Mouse (Mus musculus) heart, adult 8-10 months (tissue): ENCODE measurements at regions not wholly inside any gene's neighbourhood (a gene's known extent, or its start where the extent isn't known, plus 50 kb on each side); places are given as distances from the start of the nearest gene placed in this dataset.
"Not testable (repeated sequence)": the region's sequence is repeated elsewhere in the genome, so short reads cannot be mapped to it uniquely, and the experiment has no call there.

Experiments used
- DNase-seq: peaks from one replicate; pipeline ENCODE4 v3.0.0; 2022; ENCODE audit warnings: low spot score

GRCm38 (mm10) chr6:109125447-109125846 is 297.0 kb downstream of the Edem1 start:
- no peak for DNase-seq

GRCm38 (mm10) chr6:109127203-109127602 is 298.8 kb downstream of the Edem1 start:
- DNase-seq: no peak

- DNase-seq: no peak
Measured at GRCm38 (mm10) chr6:109146111-109146510, 317.7 kb downstream of the Edem1 start.

- no peak for DNase-seq
Measured at GRCm38 (mm10) chr6:109149043-109149442, 320.6 kb downstream of the Edem1 start.

- DNase-seq: peak; percentile 44
Measured at GRCm38 (mm10) chr6:109150023-109150911, 321.8 kb downstream of the Edem1 start.

DNA sequence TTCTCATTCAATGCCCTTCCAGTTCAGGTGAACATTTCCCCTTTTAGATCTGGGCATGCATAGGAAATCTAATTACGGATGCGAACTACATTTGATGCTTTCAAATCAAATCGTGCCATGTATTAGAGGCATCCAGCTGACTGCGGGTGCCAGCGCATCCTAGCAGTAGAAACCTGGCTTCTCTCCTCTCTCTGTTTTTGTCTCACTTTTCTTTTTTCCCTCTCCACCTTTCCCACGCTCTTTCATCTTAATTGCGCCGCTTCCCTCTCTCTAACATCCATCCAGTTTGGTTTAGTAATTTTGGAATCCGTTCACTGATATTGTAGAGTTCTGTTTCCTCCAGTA is 322.4 kb downstream of the Edem1 start:
- DNase-seq: no peak

DNA sequence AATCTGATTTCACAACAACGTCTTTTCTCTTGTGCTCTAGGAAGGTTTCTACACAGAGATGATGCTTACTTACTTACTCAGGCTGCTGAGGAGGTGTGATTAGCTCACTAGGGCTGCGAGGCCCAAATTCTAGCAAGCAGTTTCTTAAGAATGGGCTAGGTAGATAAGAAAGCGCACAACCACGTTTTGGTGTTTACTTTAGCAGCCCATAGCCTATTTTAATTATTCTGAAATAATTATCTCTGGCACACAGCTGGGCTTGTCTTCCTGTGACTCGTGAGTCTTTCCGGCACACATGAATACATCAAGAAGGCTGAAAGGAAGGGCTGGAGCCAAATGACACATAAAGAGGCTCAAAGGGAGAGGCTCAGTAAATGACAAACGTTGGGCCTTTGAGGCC is 325.2 kb downstream of the Edem1 start:
- DNase-seq: peak; percentile 21

DNA sequence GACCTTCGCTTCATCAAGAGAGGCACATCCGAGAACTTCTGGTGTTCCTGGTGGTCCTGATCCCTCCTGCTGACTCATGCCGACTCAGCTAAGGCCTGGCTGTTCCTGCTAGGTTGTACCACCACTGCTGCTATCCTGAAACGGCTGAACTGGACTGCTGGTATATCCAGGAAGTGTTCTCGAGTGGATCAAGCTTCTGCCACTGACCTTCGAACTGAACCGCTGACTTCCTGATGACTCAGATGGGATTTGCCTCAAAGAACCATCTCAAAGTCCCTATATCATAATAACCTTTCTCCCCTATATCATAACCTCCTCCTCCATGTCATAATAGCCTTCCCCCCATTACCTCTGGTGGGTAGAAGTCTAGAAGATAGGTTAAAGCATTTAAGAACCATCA is 331.1 kb downstream of the Edem1 start:
- DNase-seq: no peak

GRCm38 (mm10) chr6:109167439-109167838 is 339.0 kb downstream of the Edem1 start:
- DNase-seq: no peak

DNA sequence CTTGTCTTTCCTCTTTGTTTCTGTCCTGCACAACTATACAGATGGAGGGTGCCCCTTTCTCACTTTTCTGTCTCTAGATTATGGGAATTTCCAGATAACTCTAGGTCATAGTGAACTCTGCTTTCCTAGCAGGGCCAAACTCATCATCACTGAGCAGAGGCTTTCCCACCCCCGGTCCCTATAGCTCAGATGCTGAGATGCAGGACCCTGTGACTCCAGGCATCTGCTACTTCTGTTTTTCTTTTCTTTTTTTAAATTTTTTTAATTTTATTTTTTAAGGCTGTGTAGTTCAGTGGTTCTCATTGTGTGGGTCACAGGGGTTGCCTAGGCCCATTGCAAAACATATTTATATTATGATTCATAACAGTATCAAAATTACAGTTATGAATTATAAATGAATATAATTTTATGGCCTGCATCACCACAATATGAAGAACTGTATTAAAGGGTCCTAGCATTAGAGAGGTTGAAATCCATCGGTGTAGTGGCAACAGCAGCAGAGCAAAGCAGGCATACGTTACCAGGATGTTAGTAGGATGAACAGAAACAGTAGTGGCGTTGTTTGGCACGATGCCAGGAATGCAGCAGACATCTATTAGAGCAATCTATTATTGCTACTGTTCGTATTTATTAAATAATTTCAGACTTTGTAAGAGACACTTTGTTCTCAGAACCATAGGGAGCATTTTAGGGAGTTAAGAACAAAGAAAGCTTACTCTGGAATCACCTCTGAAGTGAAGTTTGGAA is 343.8 kb downstream of the Edem1 start:
- no peak for DNase-seq

DNA sequence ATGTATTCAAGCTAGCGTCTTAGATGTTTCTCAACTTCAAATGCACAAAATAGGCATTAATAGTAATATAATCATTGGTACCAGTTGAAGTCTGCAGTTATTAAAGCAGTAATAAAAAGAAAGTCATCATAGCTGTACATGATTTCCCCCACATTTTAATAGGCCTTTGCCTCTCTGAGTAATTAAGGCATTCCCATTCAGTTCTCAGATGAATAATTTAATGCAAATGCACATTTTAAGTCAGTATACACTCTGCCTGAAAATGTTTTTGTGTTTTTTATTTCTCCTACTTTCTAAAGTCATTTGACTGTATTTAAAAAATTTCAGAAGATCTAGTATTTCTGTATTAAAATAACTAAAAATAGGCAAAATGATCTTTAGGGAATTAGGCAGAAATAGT is 344.6 kb downstream of the Edem1 start:
- no peak for DNase-seq

DNA sequence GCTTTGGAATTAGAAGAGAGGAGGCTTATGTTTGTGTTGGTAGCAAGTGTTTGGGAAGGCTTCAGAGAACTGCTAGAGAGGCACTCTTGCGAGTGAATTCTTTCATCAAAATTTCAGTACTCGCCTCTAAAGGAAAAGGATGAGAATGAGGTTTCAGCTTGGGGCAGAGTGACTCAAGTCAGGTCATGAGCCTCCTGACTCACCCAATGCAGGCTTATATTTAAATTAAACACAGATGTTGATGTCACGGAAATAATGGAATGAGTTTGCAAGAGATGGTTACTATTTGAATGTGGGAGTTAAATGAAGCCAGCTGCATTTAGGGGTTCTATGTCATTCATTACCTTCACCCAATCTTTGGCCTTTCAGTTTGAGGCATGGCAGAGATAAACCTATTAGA is 348.4 kb downstream of the Edem1 start:
- no peak for DNase-seq

DNA sequence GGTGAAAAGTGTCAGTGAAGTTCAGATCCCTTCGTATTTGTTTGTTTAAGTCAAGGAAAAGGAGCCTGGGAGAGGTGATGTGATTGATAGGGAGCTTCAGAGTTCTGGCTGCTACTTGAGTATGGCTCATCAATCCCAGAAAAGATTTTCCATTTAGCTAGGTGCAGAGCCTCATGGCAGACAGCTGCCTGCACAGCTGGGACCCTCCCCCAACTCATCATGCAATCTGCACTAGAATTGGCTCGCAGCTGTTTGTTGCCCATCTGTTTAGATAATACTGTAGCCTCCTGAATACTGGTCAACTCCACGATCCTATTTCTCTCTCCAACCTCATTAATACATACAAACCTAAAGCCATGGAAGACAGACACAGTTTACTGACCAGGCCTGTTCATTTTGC is 354.4 kb downstream of the Edem1 start:
- no peak for DNase-seq

- not testable (repeated sequence) for DNase-seq
Measured at GRCm38 (mm10) chr6:109193061-109193460, 364.6 kb downstream of the Edem1 start.

- no peak for DNase-seq
Measured at GRCm38 (mm10) chr6:109193603-109194002, 365.2 kb downstream of the Edem1 start.

- DNase-seq: no peak
Measured at GRCm38 (mm10) chr6:109209699-109210098, 381.3 kb downstream of the Edem1 start.

DNA sequence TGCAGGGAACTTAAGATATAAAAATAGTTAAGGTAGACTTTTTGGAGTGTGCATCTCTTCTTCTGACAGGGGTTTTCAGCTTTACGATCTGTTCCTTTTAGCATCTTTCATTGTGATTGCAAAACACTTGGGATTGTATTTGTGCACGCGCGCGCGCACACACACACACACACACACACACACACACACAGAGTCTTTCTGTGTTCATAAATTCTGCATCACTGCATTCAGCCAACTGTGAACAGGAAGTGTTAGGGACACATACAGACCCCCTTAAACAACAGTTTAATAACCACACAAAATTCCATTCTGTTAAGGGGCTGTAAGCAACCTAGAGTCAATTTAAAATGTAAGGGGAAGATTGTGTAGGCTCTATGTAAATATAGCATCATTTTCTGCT is 401.9 kb downstream of the Edem1 start:
- no peak for DNase-seq

DNA sequence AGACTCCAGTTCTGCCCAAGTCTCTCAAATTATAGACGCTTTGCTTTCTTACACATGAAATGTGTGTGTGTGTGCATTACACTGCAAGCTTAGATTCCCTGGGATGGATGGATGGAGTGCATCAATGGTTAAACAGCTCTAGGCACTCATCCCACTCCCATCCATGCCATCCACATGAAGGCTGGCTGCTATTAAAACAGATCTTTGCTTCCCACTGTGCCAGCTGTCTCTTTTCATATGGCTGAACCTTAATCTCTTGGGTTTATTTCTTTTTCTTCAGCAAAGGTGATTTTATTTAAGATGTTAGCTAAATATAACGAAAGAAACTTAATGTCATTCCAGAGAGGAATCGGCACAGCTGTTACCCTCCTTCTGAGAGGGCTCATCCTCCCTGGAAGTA is 405.0 kb downstream of the Edem1 start:
- DNase-seq: no peak

- no peak for DNase-seq
Measured at GRCm38 (mm10) chr6:109245666-109246065, 417.2 kb downstream of the Edem1 start.

GRCm38 (mm10) chr6:109246510-109246909 is 418.1 kb downstream of the Edem1 start:
- DNase-seq: not testable (repeated sequence)
